Mouse (Mus musculus): Measurements from ENCODE around the gene B4galnt3. TPM values are rescaled to one million over a fixed set of nuclear protein-coding genes. Genes with fewer than 3 reads are reported as not detected.

B4galnt3 gene
- 0.72 and 0.73 TPM in 2 replicates for polyA plus RNA-seq (2015; fragmentation: Nextera tagmentation; extraction: Ambion mirVana)

DNA sequence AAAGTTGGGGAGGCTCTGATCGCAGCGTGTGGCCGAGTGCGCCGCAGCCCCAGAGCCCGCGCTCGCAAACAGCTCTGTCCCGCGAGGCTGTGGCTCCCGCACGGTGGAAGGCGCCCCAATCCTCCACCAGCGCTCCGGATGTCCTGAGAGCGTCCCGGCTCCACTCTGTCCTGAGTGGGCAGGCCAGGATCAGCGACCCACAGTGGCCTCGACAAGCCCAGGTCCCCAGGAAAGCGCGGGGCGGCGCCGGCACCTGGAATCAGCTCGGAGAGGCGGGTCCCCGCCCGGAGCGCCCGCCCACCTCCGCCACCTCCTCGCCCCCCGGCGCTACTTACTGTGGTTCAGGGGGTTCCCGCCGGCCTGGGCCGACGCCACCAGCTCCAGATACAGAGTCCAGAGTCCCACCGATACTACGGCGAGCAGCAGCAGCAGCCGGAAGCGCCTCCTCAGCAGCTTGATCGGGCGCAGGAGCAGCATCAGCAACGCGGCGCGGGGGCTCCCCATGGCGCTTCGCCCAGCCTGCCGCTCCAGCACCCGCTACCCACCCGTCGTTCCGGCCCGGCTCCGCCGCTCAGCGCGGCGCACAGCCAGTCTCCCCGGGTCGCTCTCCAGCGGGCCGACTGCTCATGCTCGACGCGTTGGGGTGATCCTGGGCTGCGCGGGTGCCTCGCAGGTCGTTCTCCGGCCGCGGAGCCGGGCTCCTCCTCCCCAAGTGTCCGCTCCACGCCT lies at the start of gene B4galnt3, which contains the start of gene D330020A13Rik:
B4galnt3 (minus strand) TSS at position 504 of the 729 bp plus-strand sequence.
D330020A13Rik (plus strand) TSS at position 309 of the 729 bp plus-strand sequence.
- peak within 1 kb of the TSS; percentile 39 for H3K9ac ChIP-seq
- peaks cover 3% of the 10 kb centered on the region; the same call in 1 of the 2 replicates for H3K4me1 ChIP-seq
- H3K27ac ChIP-seq, result no peak within 1 kb of the TSS; the same call in 1 of the 2 replicates
- ATAC-seq (ENCODE audit: insufficient read depth, low FRiP score, low read depth), result peak; percentile 73
- H3K27me3 ChIP-seq (replicated peaks), result 0 out of 2 replicates have a peak, but pooled peaks cover 5% of the 10 kb centered on the region
- H3K4me3 ChIP-seq (replicated peaks), result peak within 1 kb of the TSS; percentile 66
- no peaks in the 10 kb centered on the region for H3K36me3 ChIP-seq
- WGBS, result 1% methylated on average over 76 of the region's 79 CpGs
- H3K9me3 ChIP-seq, result no peaks in the 10 kb centered on the region
- peak within 1 kb of the TSS; percentile 99 for H3K4me2 ChIP-seq

DNA sequence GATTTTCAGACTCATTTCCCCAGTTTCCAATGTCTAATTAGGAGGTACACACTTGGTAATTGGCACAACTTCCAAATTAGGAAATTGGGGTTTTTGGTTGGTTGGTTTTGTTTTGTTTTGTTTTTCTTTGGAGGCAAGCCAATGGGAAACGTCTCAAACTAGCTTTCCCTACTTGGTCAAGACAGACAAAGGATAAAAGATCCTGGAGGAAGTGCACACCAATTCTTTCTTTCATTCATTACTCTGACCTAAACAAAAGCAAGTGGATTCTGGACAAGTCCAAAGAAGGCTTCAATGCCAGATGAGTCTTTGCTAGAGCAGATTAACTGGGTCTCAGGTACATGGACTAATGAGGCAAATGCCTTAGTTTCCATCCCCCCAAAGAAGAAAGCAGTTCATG lies 49.6 kb upstream of the B4galnt3 start:
- Histone ChIP-seq H3K4me2 (no peak overlapping the region), H3K9ac (no peak overlapping the region), H3K27ac (no peak overlapping the region), H3K4me3 (replicated peaks) (no peak overlapping the region), H3K9me3 (no peaks in the 10 kb centered on the region), H3K36me3 (peaks cover 25% of the 10 kb centered on the region; the same call in 1 of the 2 replicates), H3K27me3 (replicated peaks) (no peaks in the 10 kb centered on the region), H3K4me1 (no peaks in the 10 kb centered on the region)
- WGBS, result 69% methylated on average over 1 of the region's 1 CpGs
- ATAC-seq (ENCODE audit: insufficient read depth, low FRiP score, low read depth), result no peak

- H3K27ac ChIP-seq, result no peak overlapping the region
- no peak for ATAC-seq (ENCODE audit: insufficient read depth, low FRiP score, low read depth)
- H3K36me3 ChIP-seq, result peaks cover 27% of the 10 kb centered on the region
- H3K4me1 ChIP-seq, result no peaks in the 10 kb centered on the region
- no peak overlapping the region for H3K9ac ChIP-seq
- 76% methylated on average over 2 of the region's 2 CpGs for WGBS
- H3K27me3 ChIP-seq (replicated peaks), result no peaks in the 10 kb centered on the region
- H3K4me2 ChIP-seq, result no peak overlapping the region
- no peak overlapping the region for H3K4me3 ChIP-seq (replicated peaks)
- no peaks in the 10 kb centered on the region for H3K9me3 ChIP-seq
These were observed 38.0 kb upstream of the B4galnt3 start for GRCm38 (mm10) chr6:120332351-120332750.

- H3K9ac ChIP-seq, result no peak overlapping the region
These were observed 30.1 kb upstream of the B4galnt3 start for GRCm38 (mm10) chr6:120324295-120324927.

GRCm38 (mm10) chr6:120320369-120320768 lies 26.0 kb upstream of the B4galnt3 start:
- Histone ChIP-seq H3K27me3 (replicated peaks) (no peaks in the 10 kb centered on the region), H3K27ac (no peak overlapping the region), H3K9ac (no peak overlapping the region), H3K4me1 (no peaks in the 10 kb centered on the region), H3K9me3 (no peaks in the 10 kb centered on the region), H3K4me2 (no peak overlapping the region), H3K4me3 (replicated peaks) (no peak overlapping the region), H3K36me3 (no peaks in the 10 kb centered on the region; the same call in 1 of the 2 replicates)
- 64% methylated on average over 2 of the region's 2 CpGs for WGBS
- no peak for ATAC-seq (ENCODE audit: insufficient read depth, low FRiP score, low read depth)

More at GRCm38 (mm10) chr6:120324295-120324927, 30.1 kb upstream of the B4galnt3 start:
- Histone ChIP-seq H3K4me3 (replicated peaks) (no peak overlapping the region), H3K27ac (no peak overlapping the region), H3K36me3 (peaks cover 3% of the 10 kb centered on the region; the same call in 1 of the 2 replicates), H3K27me3 (replicated peaks) (no peaks in the 10 kb centered on the region), H3K4me1 (no peaks in the 10 kb centered on the region), H3K9me3 (no peaks in the 10 kb centered on the region), H3K4me2 (no peak overlapping the region)
- ATAC-seq (ENCODE audit: insufficient read depth, low FRiP score, low read depth), result no peak
- 28% methylated on average over 6 of the region's 6 CpGs for WGBS

- 69% methylated on average over 9 of the region's 9 CpGs for WGBS
- H3K9ac ChIP-seq, result no peak overlapping the region
- no peaks in the 10 kb centered on the region for H3K27me3 ChIP-seq (replicated peaks)
These were observed 24.8 kb upstream of the B4galnt3 start for GRCm38 (mm10) chr6:120319129-120319528.

GRCm38 (mm10) chr6:120318303-120318940 lies 24.1 kb upstream of the B4galnt3 start:
- 0 out of 2 replicates have a peak overlapping the region, but pooled peaks have one; percentile 6 for H3K4me2 ChIP-seq
- no peak overlapping the region for H3K27ac ChIP-seq
- H3K9ac ChIP-seq, result no peak overlapping the region
- H3K27me3 ChIP-seq (replicated peaks), result no peaks in the 10 kb centered on the region
- no peaks in the 10 kb centered on the region for H3K36me3 ChIP-seq
- no peak for ATAC-seq (ENCODE audit: insufficient read depth, low FRiP score, low read depth)
- H3K4me3 ChIP-seq (replicated peaks), result no peak overlapping the region
- no peaks in the 10 kb centered on the region for H3K9me3 ChIP-seq
- WGBS, result 54% methylated on average over 11 of the region's 11 CpGs
- H3K4me1 ChIP-seq, result no peaks in the 10 kb centered on the region

More at GRCm38 (mm10) chr6:120319129-120319528, 24.8 kb upstream of the B4galnt3 start:
- Histone ChIP-seq H3K36me3 (no peaks in the 10 kb centered on the region), H3K27ac (no peak overlapping the region), H3K4me3 (replicated peaks) (no peak overlapping the region), H3K4me2 (no peak overlapping the region), H3K9me3 (no peaks in the 10 kb centered on the region), H3K4me1 (no peaks in the 10 kb centered on the region)
- ATAC-seq (ENCODE audit: insufficient read depth, low FRiP score, low read depth), result no peak

- no peaks in the 10 kb centered on the region for H3K9me3 ChIP-seq
- H3K27me3 ChIP-seq (replicated peaks), result no peaks in the 10 kb centered on the region
- H3K4me2 ChIP-seq, result no peak overlapping the region
- H3K36me3 ChIP-seq, result no peaks in the 10 kb centered on the region
- H3K4me1 ChIP-seq, result no peaks in the 10 kb centered on the region
- WGBS, result 75% methylated on average over 5 of the region's 5 CpGs
- H3K9ac ChIP-seq, result no peak overlapping the region
- no peak overlapping the region for H3K4me3 ChIP-seq (replicated peaks)
- no peak overlapping the region for H3K27ac ChIP-seq
- ATAC-seq (ENCODE audit: insufficient read depth, low FRiP score, low read depth), result no peak
These were observed 18.1 kb upstream of the B4galnt3 start for GRCm38 (mm10) chr6:120312443-120312842.

GRCm38 (mm10) chr6:120309787-120310186 lies 15.4 kb upstream of the B4galnt3 start:
- ATAC-seq (ENCODE audit: insufficient read depth, low FRiP score, low read depth), result no peak
- no peak overlapping the region for H3K27ac ChIP-seq

DNA sequence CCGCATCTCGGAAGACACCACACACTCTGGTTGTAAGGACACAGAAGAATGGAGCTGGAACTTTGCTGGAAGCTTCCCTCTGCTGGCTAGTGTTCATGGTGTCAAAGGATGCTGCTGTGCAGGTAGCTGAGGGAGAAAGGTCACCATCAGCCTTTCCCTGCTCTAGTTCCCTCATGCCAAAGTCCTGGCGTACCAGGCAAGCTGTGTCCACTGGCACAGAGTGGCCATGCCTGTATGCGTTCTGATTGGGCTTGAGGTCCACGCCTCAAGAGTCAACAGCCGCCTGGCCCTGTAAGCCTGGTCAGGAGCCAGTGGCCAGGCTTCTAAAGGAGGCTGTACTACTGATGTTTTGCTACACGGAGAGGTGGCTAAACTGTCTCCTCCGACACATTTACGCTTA lies 15.0 kb upstream of the B4galnt3 start:
- WGBS, result 55% methylated on average over 9 of the region's 9 CpGs
- H3K27ac ChIP-seq, result no peak overlapping the region
- no peak for ATAC-seq (ENCODE audit: insufficient read depth, low FRiP score, low read depth)

More at GRCm38 (mm10) chr6:120309787-120310186, 15.4 kb upstream of the B4galnt3 start:
- Histone ChIP-seq H3K4me2 (no peak overlapping the region), H3K9me3 (no peaks in the 10 kb centered on the region), H3K4me3 (replicated peaks) (no peak overlapping the region), H3K4me1 (no peaks in the 10 kb centered on the region), H3K27me3 (replicated peaks) (no peaks in the 10 kb centered on the region), H3K9ac (no peak overlapping the region), H3K36me3 (no peaks in the 10 kb centered on the region)
- WGBS, result 34% methylated on average over 3 of the region's 3 CpGs

GRCm38 (mm10) chr6:120306859-120307594 lies 12.7 kb upstream of the B4galnt3 start:
- no peak overlapping the region for H3K27ac ChIP-seq
- H3K36me3 ChIP-seq, result no peaks in the 10 kb centered on the region
- no peak for ATAC-seq (ENCODE audit: insufficient read depth, low FRiP score, low read depth)
- 0 out of 2 replicates have a peak, but pooled peaks cover 2% of the 10 kb centered on the region for H3K27me3 ChIP-seq (replicated peaks)
- H3K9me3 ChIP-seq, result no peaks in the 10 kb centered on the region
- WGBS, result 84% methylated on average over 3 of the region's 3 CpGs
- no peak overlapping the region for H3K4me3 ChIP-seq (replicated peaks)
- no peak overlapping the region for H3K9ac ChIP-seq
- H3K4me2 ChIP-seq, result no peak overlapping the region
- H3K4me1 ChIP-seq, result no peaks in the 10 kb centered on the region

More for the DNA sequence above, 15.0 kb upstream of the B4galnt3 start:
- Histone ChIP-seq H3K9me3 (no peaks in the 10 kb centered on the region), H3K4me2 (no peak overlapping the region), H3K27me3 (replicated peaks) (no peaks in the 10 kb centered on the region), H3K4me1 (no peaks in the 10 kb centered on the region), H3K9ac (no peak overlapping the region), H3K4me3 (replicated peaks) (no peak overlapping the region), H3K36me3 (no peaks in the 10 kb centered on the region)

All from stomach, embryonic 15.5 days (tissue).